In the genomic region with DNA sequence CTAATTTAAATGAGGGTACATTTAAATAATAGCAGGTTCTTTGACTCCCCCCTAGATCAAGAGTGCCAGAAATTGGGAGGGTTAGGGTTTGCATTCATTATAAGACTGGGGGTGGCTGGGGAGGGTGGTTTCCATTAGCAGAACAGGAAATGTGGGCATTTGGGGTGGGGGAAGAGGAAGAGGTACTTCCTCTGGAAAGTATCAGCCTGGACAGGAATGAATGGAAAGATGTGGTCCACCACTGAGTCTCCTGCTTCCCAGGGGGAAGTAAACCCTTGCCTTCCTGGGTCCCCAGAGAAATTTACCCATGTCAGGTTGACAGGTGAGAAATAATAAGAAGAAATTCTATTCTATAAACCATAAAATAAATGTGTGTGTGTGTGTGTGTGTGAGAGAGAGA, we compare ENCODE assay signal across 20 mouse cellular contexts.
DNase-seq lines count a peak whose midpoint lies in the region; ATAC-seq and TF ChIP-seq lines count a peak whose summit lies in the region.
"Had no signal": no experiment of that assay in that cellular context is flagged by ENCODE, and none has a peak within 500 bp of the region (broad histone marks: within the 10 kb centered on the region; RNA-seq: fewer than 3 reads in every experiment).

No protein-coding gene starts in this region.

- DNase-seq in heart, postnatal 4 days: no peak
- DNase-seq in lung, postnatal 0 days (ENCODE audit: low spot score): no peak
- no peak for DNase-seq in frontal cortex, postnatal 25 days (ENCODE audit: low spot score in 2 of 2)
- DNase-seq: cerebellum, adult 9-10 months; gastrocnemius, postnatal 36 days; heart, postnatal 36 days; kidney, adult 11 months; kidney, postnatal 10 days; layer of hippocampus, postnatal 36 days; right cerebral cortex, adult 18-20 months had no signal

- H3K9me3 ChIP-seq in heart, embryonic 13.5 days: no peaks in the 10 kb centered on the region
- no peaks in the 10 kb centered on the region for H3K9me3 ChIP-seq in lung, embryonic 16.5 days (ENCODE audit: control insufficient read depth, low read length)
- H3K9me3 ChIP-seq in lung, postnatal 0 days (ENCODE audit: low read length): no peaks in the 10 kb centered on the region
- H3K9me3 ChIP-seq in liver, embryonic 15.5 days (replicated peaks): no peaks in the 10 kb centered on the region
- H3K9me3 ChIP-seq in kidney, embryonic 16.5 days (ENCODE audit: low read length): no peaks in the 10 kb centered on the region
- H3K9me3 ChIP-seq: embryonic facial prominence, embryonic 12.5 days; megakaryocyte, embryonic 14.5 days; midbrain, embryonic 15.5 days had no signal

- H3K9ac ChIP-seq in heart, embryonic 13.5 days: no peak overlapping the region
- no peak overlapping the region for H3K9ac ChIP-seq in lung, embryonic 16.5 days (ENCODE audit: low read length)
- no peak overlapping the region for H3K9ac ChIP-seq in lung, postnatal 0 days (replicated peaks; ENCODE audit: low read depth)
- no peak overlapping the region for H3K9ac ChIP-seq in liver, embryonic 15.5 days
- H3K9ac ChIP-seq in kidney, embryonic 16.5 days (replicated peaks; ENCODE audit: low read length): no peak overlapping the region
- H3K9ac ChIP-seq: embryonic facial prominence, embryonic 12.5 days; midbrain, embryonic 15.5 days had no signal

- no peak overlapping the region for H3K4me2 ChIP-seq in heart, embryonic 13.5 days
- no peak overlapping the region for H3K4me2 ChIP-seq in lung, embryonic 16.5 days (ENCODE audit: low read depth, low read length)
- no peak overlapping the region for H3K4me2 ChIP-seq in lung, postnatal 0 days (replicated peaks; ENCODE audit: low read depth, low read length)
- no peak overlapping the region; the same call in 1 of the 2 replicates for H3K4me2 ChIP-seq in liver, embryonic 15.5 days
- no peak overlapping the region for H3K4me2 ChIP-seq in kidney, embryonic 16.5 days (replicated peaks; ENCODE audit: low read depth, low read length)
- H3K4me2 ChIP-seq: embryonic facial prominence, embryonic 12.5 days; midbrain, embryonic 15.5 days had no signal

- no peak overlapping the region for H3K4me3 ChIP-seq in heart, embryonic 13.5 days
- H3K4me3 ChIP-seq in lung, embryonic 16.5 days (ENCODE audit: low read length): no peak overlapping the region
- H3K4me3 ChIP-seq in lung, postnatal 0 days (ENCODE audit: low read depth, low read length): no peak overlapping the region
- H3K4me3 ChIP-seq in liver, embryonic 15.5 days (replicated peaks): no peak overlapping the region
- H3K4me3 ChIP-seq in kidney, embryonic 16.5 days (ENCODE audit: low read length): no peak overlapping the region
- H3K4me3 ChIP-seq: embryonic facial prominence, embryonic 12.5 days; layer of hippocampus, adult 2 months; midbrain, embryonic 15.5 days had no signal

- H3K27me3 ChIP-seq in heart, embryonic 13.5 days (replicated peaks): no peaks in the 10 kb centered on the region
- no peaks in the 10 kb centered on the region for H3K27me3 ChIP-seq in lung, embryonic 16.5 days (ENCODE audit: control insufficient read depth, insufficient read depth, low read depth, low read length)
- H3K27me3 ChIP-seq in lung, postnatal 0 days (replicated peaks; ENCODE audit: insufficient read depth, low read length): no peaks in the 10 kb centered on the region
- peaks cover 4% of the 10 kb centered on the region for H3K27me3 ChIP-seq in liver, embryonic 15.5 days
- no peaks in the 10 kb centered on the region for H3K27me3 ChIP-seq in kidney, embryonic 16.5 days (ENCODE audit: insufficient read depth, low read length)
- H3K27me3 ChIP-seq: embryonic facial prominence, embryonic 12.5 days; megakaryocyte, embryonic 14.5 days; midbrain, embryonic 15.5 days had no signal

- H3K4me1 ChIP-seq in heart, embryonic 13.5 days: peaks cover 35% of the 10 kb centered on the region
- peaks cover 5% of the 10 kb centered on the region for H3K4me1 ChIP-seq in lung, embryonic 16.5 days (replicated peaks; ENCODE audit: control insufficient read depth, insufficient read depth, low read length)
- no peaks in the 10 kb centered on the region for H3K4me1 ChIP-seq in lung, postnatal 0 days (ENCODE audit: insufficient read depth, low read depth, low read length)
- peaks cover 52% of the 10 kb centered on the region for H3K4me1 ChIP-seq in liver, embryonic 15.5 days (replicated peaks)
- peaks cover 10% of the 10 kb centered on the region for H3K4me1 ChIP-seq in kidney, embryonic 16.5 days (ENCODE audit: insufficient read depth, low read length)

- no peak for TF ChIP-seq CTCF in lung, postnatal 0 days (IDR thresholded peaks at IDR 0.05)

- ATAC-seq in heart, embryonic 13.5 days (ENCODE audit: extremely low read depth, insufficient number of reproducible peaks, low FRiP score, low TSS enrichment): no peak
- no peak for ATAC-seq in lung, embryonic 16.5 days (ENCODE audit: low read depth)
- ATAC-seq in lung, postnatal 0 days: no peak
- ATAC-seq in granulocyte monocyte progenitor cell, adult 5-6 weeks (replicated peaks; ENCODE audit: poor library complexity, severe bottlenecking): peak; percentile 79
- no peak for ATAC-seq in liver, embryonic 15.5 days (ENCODE audit: insufficient read depth)
- ATAC-seq in kidney, embryonic 16.5 days (ENCODE audit: low FRiP score, low TSS enrichment): no peak

- no peaks in the 10 kb centered on the region for H3K36me3 ChIP-seq in heart, embryonic 13.5 days
- no peaks in the 10 kb centered on the region for H3K36me3 ChIP-seq in lung, embryonic 16.5 days (ENCODE audit: control insufficient read depth, insufficient read depth, low read length)
- H3K36me3 ChIP-seq in lung, postnatal 0 days (ENCODE audit: insufficient read depth, low read length): no peaks in the 10 kb centered on the region
- no peaks in the 10 kb centered on the region for H3K36me3 ChIP-seq in liver, embryonic 15.5 days (replicated peaks)
- no peaks in the 10 kb centered on the region for H3K36me3 ChIP-seq in kidney, embryonic 16.5 days (ENCODE audit: insufficient read depth, low read length)
- H3K36me3 ChIP-seq: embryonic facial prominence, embryonic 12.5 days; midbrain, embryonic 15.5 days had no signal

- no peak for TF ChIP-seq EP300 in lung, postnatal 0 days (IDR thresholded peaks at IDR 0.05)

- 0 out of 2 replicates have a peak overlapping the region, but pooled peaks have one; percentile 13 for H3K27ac ChIP-seq in heart, embryonic 13.5 days (replicated peaks)
- peak overlapping the region; percentile 69; the same call in 1 of the 2 replicates for H3K27ac ChIP-seq in lung, embryonic 16.5 days (ENCODE audit: low read length)
- no peak overlapping the region for H3K27ac ChIP-seq in lung, postnatal 0 days (ENCODE audit: low read length)
- peak overlapping the region; percentile 30 for H3K27ac ChIP-seq in liver, embryonic 15.5 days (replicated peaks)
- H3K27ac ChIP-seq in kidney, embryonic 16.5 days (ENCODE audit: low read length): no peak overlapping the region
- H3K27ac ChIP-seq: embryonic facial prominence, embryonic 12.5 days; layer of hippocampus, adult 2 months; midbrain, embryonic 15.5 days; stomach, postnatal 0 days had no signal

Comparison
In these comparisons a context has a peak if more than half of its experiments do, and no peak if none do; other contexts are left out.
1. H3K27ac ChIP-seq: peak in heart, embryonic 13.5 days (single experiment), lung, embryonic 16.5 days (single experiment) and liver, embryonic 15.5 days (single experiment); none in lung, postnatal 0 days (single experiment) and kidney, embryonic 16.5 days (single experiment).